Mouse (Mus musculus) kidney, embryonic 14.5 days (tissue): ENCODE results near the gene Piezo1. TPM values are rescaled to one million over a fixed set of nuclear protein-coding genes. Genes with fewer than 3 reads are reported as not detected.

Experiments used
- ATAC-seq: fragments of 200-750 bp; cut with Nextera tagmentation; 2 replicates; pipeline ENCODE4 v1.8.0; 2017; ENCODE audit warnings: moderate number of reproducible peaks, mild to moderate bottlenecking, moderate TSS enrichment, moderate library complexity; ENCODE audit not compliant: low FRiP score, low TSS enrichment
- H3K27ac ChIP-seq: fragments of 300-500 bp; sonication (generic); 2 replicates; pipeline ENCODE4 v1.5.1; 2014; ENCODE audit warnings: low read depth, mild to moderate bottlenecking, low read length, moderate library complexity, mixed read lengths
- H3K27me3 ChIP-seq: fragments of 300-500 bp; sonication (generic); 2 replicates; pipeline ENCODE4 v1.6.1; 2014; ENCODE audit warnings: mild to moderate bottlenecking, low read length; ENCODE audit not compliant: control insufficient read depth, insufficient read depth
- H3K36me3 ChIP-seq: fragments of 300-500 bp; sonication (generic); 2 replicates; pipeline ENCODE4 v1.6.1; 2014; ENCODE audit warnings: low read length, mixed read lengths; ENCODE audit not compliant: control insufficient read depth, insufficient read depth
- H3K4me1 ChIP-seq: fragments of 300-500 bp; sonication (generic); 2 replicates; pipeline ENCODE4 v1.6.1; 2014; ENCODE audit warnings: low read length, mixed read lengths; ENCODE audit not compliant: control insufficient read depth, insufficient read depth
- H3K4me2 ChIP-seq: fragments of 300-500 bp; sonication (generic); replicated peaks from 2 replicates; pipeline ENCODE4 v1.6.1; 2014; ENCODE audit warnings: low read depth, mild to moderate bottlenecking, low read length
- H3K4me3 ChIP-seq: fragments of 300-500 bp; sonication (generic); 2 replicates; pipeline ENCODE4 v1.5.1; 2014; ENCODE audit warnings: mild to moderate bottlenecking, low read length
- H3K9ac ChIP-seq: fragments of 300-500 bp; sonication (generic); 2 replicates; pipeline ENCODE4 v1.6.1; 2014; ENCODE audit warnings: low read depth, mild to moderate bottlenecking, low read length, moderate library complexity
- H3K9me3 ChIP-seq: fragments of 300-500 bp; sonication (generic); 2 replicates; pipeline ENCODE4 v1.6.1; 2016; ENCODE audit warnings: low read length; ENCODE audit not compliant: control insufficient read depth
- WGBS: fragments of 180-500 bp; shearing (Covaris S2); extraction: QIAGEN DNeasy Blood & Tissue Kit; methylation state at CpG from one replicate; pipeline ENCODE4 v1.1.7; 2014; 5-methylcytosine and 5-hydroxymethylcytosine counted together
- polyA plus RNA-seq: library from polyadenylated mRNA; unstranded; fragments of >200 nt; fragmentation: Nextera tagmentation; extraction: Ambion mirVana; gene quantifications from 2 replicates; pipeline ENCODE4 v1.2.1, GENCODE M21; 2014

Piezo1 gene
- polyA plus RNA-seq, 1 experiment from 2014 or later = 17.9 TPM

- Histone ChIP-seq H3K9me3 (no peaks in the 10 kb centered on the region), H3K4me2 (peak within 1 kb of the TSS; percentile 58), H3K4me3 (peak within 1 kb of the TSS; percentile 97), H3K27ac (peak within 1 kb of the TSS; percentile 95), H3K4me1 (peaks cover 24% of the 10 kb centered on the region), H3K36me3 (peaks cover 35% of the 10 kb centered on the region), H3K9ac (peak within 1 kb of the TSS; percentile 91), H3K27me3 (no peaks in the 10 kb centered on the region)
- ATAC-seq = peak; percentile 94
- under 1% methylated on average over 61 of the region's 62 CpGs for WGBS
These were observed 16.4 kb upstream of the Piezo1 start, which contains the start of gene Cdt1 for GRCm38 (mm10) chr8:122567361-122568108. Gene Cdt1 (plus strand): TSS chr8:122568015.

GRCm38 (mm10) chr8:122566766-122567165, 15.6 kb upstream of the Piezo1 start:
- WGBS = 47% methylated on average over 6 of the region's 6 CpGs
- ATAC-seq = no peak
- Histone ChIP-seq H3K9me3 (no peaks in the 10 kb centered on the region), H3K9ac (peak overlapping the region; percentile 91), H3K36me3 (peaks cover 27% of the 10 kb centered on the region), H3K4me1 (peaks cover 24% of the 10 kb centered on the region), H3K27me3 (no peaks in the 10 kb centered on the region), H3K4me3 (peak overlapping the region; percentile 97), H3K27ac (peak overlapping the region; percentile 95), H3K4me2 (peak overlapping the region; percentile 58)

- no peak overlapping the region for H3K27ac ChIP-seq
- 74% methylated on average over 25 of the region's 25 CpGs for WGBS
These were observed 13.5 kb upstream of the Piezo1 start for GRCm38 (mm10) chr8:122564363-122565352.

GRCm38 (mm10) chr8:122561199-122561598, 10.1 kb upstream of the Piezo1 start:
- ATAC-seq = no peak
- no peaks in the 10 kb centered on the region for H3K36me3 ChIP-seq
- 85% methylated on average over 5 of the region's 5 CpGs for WGBS
- no peaks in the 10 kb centered on the region for H3K9me3 ChIP-seq
- no peak overlapping the region for H3K27ac ChIP-seq
- H3K9ac ChIP-seq = no peak overlapping the region
- no peak overlapping the region for H3K4me3 ChIP-seq
- H3K4me2 ChIP-seq = no peak overlapping the region
- H3K27me3 ChIP-seq = no peaks in the 10 kb centered on the region
- 0 out of 2 replicates have a peak, but pooled peaks cover 7% of the 10 kb centered on the region for H3K4me1 ChIP-seq

More at GRCm38 (mm10) chr8:122564363-122565352, 13.5 kb upstream of the Piezo1 start:
- Histone ChIP-seq H3K4me1 (peaks cover 19% of the 10 kb centered on the region), H3K9me3 (no peaks in the 10 kb centered on the region), H3K36me3 (peaks cover 6% of the 10 kb centered on the region), H3K9ac (no peak overlapping the region), H3K4me3 (no peak overlapping the region), H3K27me3 (no peaks in the 10 kb centered on the region), H3K4me2 (no peak overlapping the region)
- no peak for ATAC-seq

GRCm38 (mm10) chr8:122558671-122559349, 7.7 kb upstream of the Piezo1 start:
- 17% methylated on average over 12 of the region's 12 CpGs for WGBS
- Histone ChIP-seq H3K27ac (peak overlapping the region; percentile 55; the same call in 1 of the 2 replicates), H3K4me3 (no peak overlapping the region), H3K9ac (no peak overlapping the region), H3K4me2 (no peak overlapping the region), H3K9me3 (no peaks in the 10 kb centered on the region), H3K4me1 (0 out of 2 replicates have a peak, but pooled peaks cover 8% of the 10 kb centered on the region), H3K36me3 (no peaks in the 10 kb centered on the region), H3K27me3 (no peaks in the 10 kb centered on the region)
- ATAC-seq = peak; percentile 37; the same call in 1 of the 2 replicates

- Histone ChIP-seq H3K9ac (no peak overlapping the region), H3K27me3 (no peaks in the 10 kb centered on the region), H3K4me1 (0 out of 2 replicates have a peak, but pooled peaks cover 8% of the 10 kb centered on the region), H3K4me2 (no peak overlapping the region), H3K27ac (no peak overlapping the region; the same call in 1 of the 2 replicates), H3K9me3 (no peaks in the 10 kb centered on the region), H3K36me3 (no peaks in the 10 kb centered on the region), H3K4me3 (no peak overlapping the region)
- ATAC-seq = no peak
- 43% methylated on average over 10 of the region's 10 CpGs for WGBS
These were observed 6.3 kb upstream of the Piezo1 start for GRCm38 (mm10) chr8:122557248-122558038.

- H3K4me3 ChIP-seq = no peak overlapping the region
- H3K36me3 ChIP-seq = no peaks in the 10 kb centered on the region
- H3K9ac ChIP-seq = no peak overlapping the region
- H3K9me3 ChIP-seq = no peaks in the 10 kb centered on the region
- WGBS = 63% methylated on average over 12 of the region's 12 CpGs
- ATAC-seq = peak; percentile 24; the same call in 1 of the 2 replicates
- no peaks in the 10 kb centered on the region for H3K27me3 ChIP-seq
- H3K4me2 ChIP-seq = no peak overlapping the region
- 0 out of 2 replicates have a peak, but pooled peaks cover 8% of the 10 kb centered on the region for H3K4me1 ChIP-seq
- H3K27ac ChIP-seq = peak overlapping the region; percentile 37; the same call in 1 of the 2 replicates
These were observed 5.2 kb upstream of the Piezo1 start for GRCm38 (mm10) chr8:122556030-122557009.
